Mouse (Mus musculus) thymus, postnatal 10 days (tissue): ENCODE data around the gene Txndc5.

Source experiments
- DNase-seq, 2 experiments: peaks; one replicate each; pipeline ENCODE4 v3.0.0; 2021; ENCODE audit warnings: low spot score in 2 of 2

Gene Txndc5

GRCm38 (mm10) chr13:38526116-38526515 is 2.5 kb downstream of the Txndc5 start:
- no peak for DNase-seq

GRCm38 (mm10) chr13:38525261-38525660 is 3.4 kb downstream of the Txndc5 start:
- DNase-seq: no peak

GRCm38 (mm10) chr13:38523231-38523630 is 5.4 kb downstream of the Txndc5 start:
- DNase-seq: no peak

GRCm38 (mm10) chr13:38522056-38522654 is 6.5 kb downstream of the Txndc5 start:
- no peak for DNase-seq

- no peak for DNase-seq
These were observed 8.3 kb downstream of the Txndc5 start for GRCm38 (mm10) chr13:38520299-38520698.

- no peak for DNase-seq
These were observed 12.0 kb downstream of the Txndc5 start for GRCm38 (mm10) chr13:38516582-38516981.

- DNase-seq: no peak
These were observed 12.8 kb downstream of the Txndc5 start for GRCm38 (mm10) chr13:38515845-38516244.

GRCm38 (mm10) chr13:38515431-38515830 is 13.2 kb downstream of the Txndc5 start:
- DNase-seq: no peak

GRCm38 (mm10) chr13:38513921-38514320 is 14.7 kb downstream of the Txndc5 start:
- DNase-seq: no peak

- no peak for DNase-seq
These were observed 16.6 kb downstream of the Txndc5 start for GRCm38 (mm10) chr13:38511979-38512378.

GRCm38 (mm10) chr13:38509681-38510341 is 18.8 kb downstream of the Txndc5 start:
- DNase-seq: no peak

GRCm38 (mm10) chr13:38506936-38507335 is 21.7 kb downstream of the Txndc5 start:
- no peak for DNase-seq

- DNase-seq: no peak
These were observed 22.3 kb downstream of the Txndc5 start for GRCm38 (mm10) chr13:38506320-38506719.

- DNase-seq: no peak
These were observed 25.3 kb downstream of the Txndc5 start for GRCm38 (mm10) chr13:38503137-38503849.

GRCm38 (mm10) chr13:38501314-38501713 is 27.3 kb downstream of the Txndc5 start:
- DNase-seq: no peak

GRCm38 (mm10) chr13:38496715-38497114 is 31.9 kb downstream of the Txndc5 start:
- no peak for DNase-seq

GRCm38 (mm10) chr13:38486767-38487166 is 41.9 kb downstream of the Txndc5 start:
- no peak for DNase-seq

GRCm38 (mm10) chr13:38484701-38485100 is 43.9 kb downstream of the Txndc5 start:
- no peak for DNase-seq

GRCm38 (mm10) chr13:38481021-38481420 is 47.6 kb downstream of the Txndc5 start:
- no peak for DNase-seq

- no peak for DNase-seq
These were observed 51.7 kb downstream of the Txndc5 start for GRCm38 (mm10) chr13:38476936-38477335.

- DNase-seq: no peak
These were observed 55.1 kb downstream of the Txndc5 start for GRCm38 (mm10) chr13:38473497-38473896.

- DNase-seq: no peak
These were observed 56.0 kb downstream of the Txndc5 start for GRCm38 (mm10) chr13:38472636-38473035.

- DNase-seq: no peak
These were observed 57.7 kb downstream of the Txndc5 start for GRCm38 (mm10) chr13:38470882-38471281.
